ENCODE assay signal across 28 mouse cellular contexts in genomic region chr15:7858841-7859240, GRCm38 (mm10). TPM values are rescaled to one million over a fixed set of nuclear protein-coding genes. Genes with fewer than 3 reads are reported as not detected.
DNase-seq lines count a peak whose midpoint lies in the region; ATAC-seq lines count a peak whose summit lies in the region.
"Had no signal": no experiment of that assay in that cellular context is flagged by ENCODE, and none has a peak within 500 bp of the region (broad histone marks: within the 10 kb centered on the region; RNA-seq: fewer than 3 reads in every experiment).

No protein-coding gene starts in this region.

- no peak overlapping the region for H3K4me3 ChIP-seq in heart, embryonic 11.5 days (ENCODE audit: low read depth, low read length)
- no peak overlapping the region for H3K4me3 ChIP-seq in forebrain, embryonic 15.5 days
- H3K4me3 ChIP-seq: embryonic facial prominence, embryonic 12.5 days; embryonic facial prominence, embryonic 15.5 days; heart, embryonic 13.5 days had no signal

- no peak overlapping the region for H3K9ac ChIP-seq in heart, embryonic 11.5 days (ENCODE audit: low read depth, low read length)
- no peak overlapping the region for H3K9ac ChIP-seq in forebrain, embryonic 15.5 days (replicated peaks)
- H3K9ac ChIP-seq: embryonic facial prominence, embryonic 12.5 days; embryonic facial prominence, embryonic 15.5 days; heart, embryonic 13.5 days; hindbrain, embryonic 14.5 days had no signal

- H3K27ac ChIP-seq in heart, embryonic 11.5 days (ENCODE audit: low read depth, low read length) = no peak overlapping the region
- no peak overlapping the region for H3K27ac ChIP-seq in forebrain, embryonic 15.5 days (replicated peaks)
- H3K27ac ChIP-seq: embryonic facial prominence, embryonic 12.5 days; embryonic facial prominence, embryonic 15.5 days; heart, embryonic 13.5 days; hindbrain, embryonic 14.5 days; hindbrain, postnatal 0 days had no signal

- no peak for ATAC-seq in heart, embryonic 11.5 days (replicated peaks; ENCODE audit: insufficient number of reproducible peaks, low FRiP score, low TSS enrichment)
- ATAC-seq in forebrain, embryonic 15.5 days (replicated peaks) = no peak
- ATAC-seq: forebrain, embryonic 14.5 days; hindbrain, postnatal 0 days; inflammation-experienced regulatory T-cells, adult 6 months had no signal

- 60% methylated on average over 5 of the region's 5 CpGs for WGBS in heart, embryonic 11.5 days (ENCODE audit: insufficient replicate concordance)
- 85% methylated on average over 5 of the region's 5 CpGs for WGBS in forebrain, embryonic 15.5 days

- H3K27me3 ChIP-seq in heart, embryonic 11.5 days (ENCODE audit: control insufficient read depth, insufficient read depth, low read length) = no peaks in the 10 kb centered on the region
- H3K27me3 ChIP-seq in forebrain, embryonic 15.5 days = no peaks in the 10 kb centered on the region
- H3K27me3 ChIP-seq: embryonic facial prominence, embryonic 12.5 days; embryonic facial prominence, embryonic 15.5 days; heart, embryonic 13.5 days had no signal

- H3K36me3 ChIP-seq in heart, embryonic 11.5 days (ENCODE audit: control insufficient read depth, insufficient read depth, low read length) = no peaks in the 10 kb centered on the region
- H3K36me3 ChIP-seq in forebrain, embryonic 15.5 days = no peaks in the 10 kb centered on the region
- H3K36me3 ChIP-seq: embryonic facial prominence, embryonic 12.5 days; embryonic facial prominence, embryonic 15.5 days; heart, embryonic 13.5 days had no signal

- H3K4me1 ChIP-seq in heart, embryonic 11.5 days (ENCODE audit: control insufficient read depth, insufficient read depth, low read length) = no peaks in the 10 kb centered on the region
- H3K4me1 ChIP-seq in forebrain, embryonic 15.5 days = no peaks in the 10 kb centered on the region
- H3K4me1 ChIP-seq: embryonic facial prominence, embryonic 12.5 days; embryonic facial prominence, embryonic 15.5 days had no signal

- no peak overlapping the region for H3K4me2 ChIP-seq in heart, embryonic 11.5 days
- no peak overlapping the region for H3K4me2 ChIP-seq in forebrain, embryonic 15.5 days (replicated peaks)
- H3K4me2 ChIP-seq: embryonic facial prominence, embryonic 12.5 days; embryonic facial prominence, embryonic 15.5 days; heart, embryonic 13.5 days; hindbrain, embryonic 14.5 days had no signal

- H3K9me3 ChIP-seq in heart, embryonic 11.5 days (replicated peaks; ENCODE audit: control insufficient read depth, low read length) = no peaks in the 10 kb centered on the region
- H3K9me3 ChIP-seq in forebrain, embryonic 15.5 days = no peaks in the 10 kb centered on the region
- H3K9me3 ChIP-seq: embryonic facial prominence, embryonic 12.5 days; embryonic facial prominence, embryonic 15.5 days; heart, embryonic 13.5 days had no signal

- peak; percentile 58 for DNase-seq in gastrocnemius, adult 18-20 months (ENCODE audit: low spot score)
- DNase-seq in gastrocnemius, postnatal 4 days (ENCODE audit: low spot score in 2 of 2) = no peak
- DNase-seq in heart, adult 11 months = peak; percentile 72
- DNase-seq in 3134 (ENCODE audit: extremely low read depth, insufficient read length, low spot score) = peak; percentile 47
- peak; percentile 21 for DNase-seq in NIH3T3 (ENCODE audit: low read depth)
- no peak for DNase-seq in spleen, adult 18-20 months
- DNase-seq: adrenal gland, adult 2 months; adrenal gland, postnatal 14 days; cerebellum, adult 11 months; cerebellum, adult 2 months; cerebellum, adult 9-11 months; cerebellum, postnatal 25 days; gastrocnemius, postnatal 14 days; heart, adult 18-20 months; heart, postnatal 14 days; heart, postnatal 4 days; kidney, adult 11 months; kidney, adult 8-10 months had no signal

RNA-seq across cellular contexts. Expression of gene Gdnf, which starts 48.2 kb away (rescaled TPM):
- total RNA-seq in gastrocnemius, adult 18-20 months (2021) = under 1 TPM; 0.34 to 0.64 TPM
- total RNA-seq in gastrocnemius, postnatal 4 days (2021) = 1 to 10 TPM; 1.6 to 1.9 TPM
- 0.06 and 0.14 TPM in 2 replicates for polyA plus RNA-seq in heart, embryonic 11.5 days (2014; fragmentation: Nextera tagmentation; extraction: Ambion mirVana)
- 0.06 TPM in 1 of 2 replicates, not detected in the other for polyA plus RNA-seq in forebrain, embryonic 15.5 days (2015; fragmentation: Nextera tagmentation; extraction: Ambion mirVana)
- total RNA-seq: common myeloid progenitor, adult 5-6 weeks had no signal
- polyA plus RNA-seq: inflammation-experienced regulatory T-cells, adult 6 months had no signal

Comparison
In these comparisons a context has a peak if more than half of its experiments do, and no peak if none do; other contexts are left out.
1. DNase-seq: peak in gastrocnemius, adult 18-20 months (single experiment), heart, adult 11 months (single experiment), 3134 (single experiment) and NIH3T3 (single experiment); none in gastrocnemius, postnatal 4 days (0 of 2) and spleen, adult 18-20 months (0 of 2).